Mouse (Mus musculus) forebrain, embryonic 15.5 days (tissue): ENCODE measurements around the gene Cdkn2aipnl. TPM values are rescaled to one million over a fixed set of nuclear protein-coding genes. Genes with fewer than 3 reads are reported as not detected.

ENCODE experiments used
- polyA plus RNA-seq: library from polyadenylated mRNA; unstranded; fragments of >200 nt; fragmentation: Nextera tagmentation; extraction: Ambion mirVana; gene quantifications from 2 replicates; pipeline ENCODE4 v1.2.1, GENCODE M21; 2015

Gene Cdkn2aipnl
- polyA plus RNA-seq, 1 experiment from 2014 or later: 118 TPM

Other genes starting within 250 kb of the Cdkn2aipnl start
- 10.7 and 10.9 TPM in 2 replicates for gene Sec24a, start 204.0 kb upstream of the Cdkn2aipnl start, polyA plus RNA-seq
- gene Sar1b, start 204.0 kb upstream of the Cdkn2aipnl start, polyA plus RNA-seq: 145 and 151 TPM in 2 replicates
- gene Jade2, start 110.0 kb upstream of the Cdkn2aipnl start, polyA plus RNA-seq: 0.45 and 0.47 TPM in 2 replicates
- gene Ube2b, start 33.1 kb downstream of the Cdkn2aipnl start, polyA plus RNA-seq: 289 and 290 TPM in 2 replicates
- 23.9 and 25.3 TPM in 2 replicates for gene Cdkl3, start 36.6 kb downstream of the Cdkn2aipnl start, polyA plus RNA-seq
- gene Ppp2ca, start 131.0 kb downstream of the Cdkn2aipnl start, polyA plus RNA-seq: 116 and 129 TPM in 2 replicates
- not detected in 2 replicates for gene Olfr1373, start 177.9 kb downstream of the Cdkn2aipnl start, polyA plus RNA-seq
- not detected in 2 replicates for gene Olfr1371, start 246.3 kb downstream of the Cdkn2aipnl start, polyA plus RNA-seq